Mouse (Mus musculus): Measurements from ENCODE around the gene Smim24. TPM values are rescaled to one million over a fixed set of nuclear protein-coding genes. Genes with fewer than 3 reads are reported as not detected.

The Smim24 gene
- polyA plus RNA-seq, 1 experiment from 2014 or later, result 1.5 TPM

GRCm38 (mm10) chr10:81385603-81386306 is 7.1 kb upstream of the Smim24 start:
- H3K4me3 ChIP-seq (ENCODE audit: low read depth, low read length), result no peak overlapping the region; the same call in 1 of the 2 replicates

GRCm38 (mm10) chr10:81387716-81388115 is 5.1 kb upstream of the Smim24 start:
- Histone ChIP-seq H3K9me3 (replicated peaks; ENCODE audit: control insufficient read depth, low read length) (no peaks in the 10 kb centered on the region), H3K36me3 (ENCODE audit: control insufficient read depth, insufficient read depth, low read length) (peaks cover 38% of the 10 kb centered on the region), H3K9ac (ENCODE audit: low read length) (no peak overlapping the region), H3K4me2 (ENCODE audit: low read length) (no peak overlapping the region), H3K27ac (ENCODE audit: low read depth, low read length) (no peak overlapping the region), H3K4me1 (ENCODE audit: control insufficient read depth, insufficient read depth, low read length) (peaks cover 7% of the 10 kb centered on the region), H3K27me3 (replicated peaks; ENCODE audit: control insufficient read depth, insufficient read depth, low read length) (no peaks in the 10 kb centered on the region), H3K4me3 (ENCODE audit: low read depth, low read length) (no peak overlapping the region)
- no peak for ATAC-seq
- no peak for DNase-seq (ENCODE audit: low spot score)
- 96% methylated on average over 20 of the region's 20 CpGs for WGBS

More at GRCm38 (mm10) chr10:81385603-81386306, 7.1 kb upstream of the Smim24 start:
- no peak for DNase-seq (ENCODE audit: low spot score)
- Histone ChIP-seq H3K9ac (ENCODE audit: low read length) (0 out of 2 replicates have a peak overlapping the region, but pooled peaks have one; percentile 77), H3K4me2 (ENCODE audit: low read length) (peak overlapping the region; percentile 79), H3K27ac (ENCODE audit: low read depth, low read length) (no peak overlapping the region), H3K36me3 (ENCODE audit: control insufficient read depth, insufficient read depth, low read length) (peaks cover 36% of the 10 kb centered on the region), H3K27me3 (replicated peaks; ENCODE audit: control insufficient read depth, insufficient read depth, low read length) (no peaks in the 10 kb centered on the region), H3K9me3 (replicated peaks; ENCODE audit: control insufficient read depth, low read length) (no peaks in the 10 kb centered on the region), H3K4me1 (ENCODE audit: control insufficient read depth, insufficient read depth, low read length) (peaks cover 7% of the 10 kb centered on the region)
- no peak for ATAC-seq
- 83% methylated on average over 22 of the region's 22 CpGs for WGBS

GRCm38 (mm10) chr10:81388505-81389055 is 4.3 kb upstream of the Smim24 start, which contains the start of gene Gm48552:
TSS of gene Gm48552 (plus strand) at chr10:81389005.
- ATAC-seq, result no peak
- Histone ChIP-seq H3K4me1 (ENCODE audit: control insufficient read depth, insufficient read depth, low read length) (peaks cover 7% of the 10 kb centered on the region), H3K9me3 (replicated peaks; ENCODE audit: control insufficient read depth, low read length) (no peaks in the 10 kb centered on the region), H3K27ac (ENCODE audit: low read depth, low read length) (no peak within 1 kb of the TSS), H3K4me3 (ENCODE audit: low read depth, low read length) (no peak within 1 kb of the TSS), H3K9ac (ENCODE audit: low read length) (no peak within 1 kb of the TSS), H3K27me3 (replicated peaks; ENCODE audit: control insufficient read depth, insufficient read depth, low read length) (no peaks in the 10 kb centered on the region), H3K4me2 (ENCODE audit: low read length) (no peak within 1 kb of the TSS), H3K36me3 (ENCODE audit: control insufficient read depth, insufficient read depth, low read length) (peaks cover 38% of the 10 kb centered on the region)
- no peak for DNase-seq (ENCODE audit: low spot score)
- 88% methylated on average over 5 of the region's 5 CpGs for WGBS

DNA sequence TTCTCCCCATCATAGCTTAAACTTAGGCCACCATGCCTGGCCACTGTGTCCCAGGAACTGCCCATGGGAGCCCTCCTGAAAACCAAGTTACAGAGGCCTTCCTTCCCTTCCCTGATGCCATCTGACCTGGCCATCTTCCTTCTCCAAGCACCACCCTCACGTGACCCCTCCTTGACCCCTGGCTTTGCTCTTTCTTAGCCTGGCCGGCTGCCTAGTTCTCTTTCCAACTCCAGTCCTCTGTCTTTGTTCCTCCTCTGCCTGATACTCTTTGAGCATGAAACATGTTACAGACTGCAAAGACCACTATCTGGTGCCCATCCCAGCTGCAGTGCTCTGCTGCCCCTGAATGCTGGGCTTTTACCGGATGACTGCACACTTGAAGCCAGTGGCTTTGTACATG is 3.5 kb upstream of the Smim24 start:
- Histone ChIP-seq H3K9me3 (replicated peaks; ENCODE audit: control insufficient read depth, low read length) (no peaks in the 10 kb centered on the region), H3K4me3 (ENCODE audit: low read depth, low read length) (no peak overlapping the region), H3K27me3 (replicated peaks; ENCODE audit: control insufficient read depth, insufficient read depth, low read length) (no peaks in the 10 kb centered on the region), H3K36me3 (ENCODE audit: control insufficient read depth, insufficient read depth, low read length) (peaks cover 38% of the 10 kb centered on the region), H3K9ac (ENCODE audit: low read length) (no peak overlapping the region), H3K27ac (ENCODE audit: low read depth, low read length) (no peak overlapping the region), H3K4me2 (ENCODE audit: low read length) (no peak overlapping the region), H3K4me1 (ENCODE audit: control insufficient read depth, insufficient read depth, low read length) (peaks cover 7% of the 10 kb centered on the region)
- DNase-seq (ENCODE audit: low spot score) (no peak), ATAC-seq (no peak)
- 53% methylated on average over 3 of the region's 3 CpGs for WGBS

DNA sequence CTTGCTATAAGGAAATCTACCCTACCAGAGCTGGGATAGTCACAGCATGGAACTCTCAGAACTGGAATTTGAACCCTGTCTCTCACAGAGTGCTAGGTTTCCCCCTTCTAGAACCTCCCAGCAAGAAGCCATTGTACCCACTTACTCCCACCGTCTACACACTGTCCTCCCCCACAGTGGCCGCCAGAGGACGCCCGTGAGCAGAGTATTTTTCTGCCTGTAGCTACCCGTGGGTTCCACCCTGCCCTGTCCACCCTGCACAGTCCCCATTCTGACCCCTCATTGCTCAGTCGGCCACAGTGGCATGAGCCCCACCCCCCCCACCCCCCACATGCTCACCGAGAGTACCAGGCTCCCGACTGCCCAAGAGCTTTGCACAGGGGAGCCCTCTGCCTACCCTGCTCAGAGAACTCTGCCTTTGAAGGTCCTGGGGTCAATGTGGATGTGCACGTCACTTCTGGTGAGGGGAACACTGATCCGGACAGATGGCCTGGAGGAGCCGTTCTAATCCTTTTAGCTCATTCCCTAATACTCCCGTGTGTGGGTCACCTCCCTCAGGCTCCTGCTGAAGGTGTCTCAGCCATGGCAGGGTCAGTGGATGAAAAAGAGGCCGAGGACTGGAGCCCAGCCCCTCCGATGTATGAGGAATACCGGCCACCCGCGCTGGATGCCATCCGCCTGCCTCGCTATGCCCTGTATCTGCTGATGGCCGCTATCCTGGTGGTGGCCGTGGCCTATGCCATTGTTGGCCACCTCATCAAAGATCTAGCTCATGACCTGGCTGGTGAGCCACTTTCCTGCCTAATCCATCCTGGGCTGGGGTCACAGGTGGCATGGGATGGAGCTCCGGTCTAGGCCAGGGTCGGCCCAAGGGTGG is 2.8 kb upstream of the Smim24 start:
- no peak overlapping the region for H3K27ac ChIP-seq (ENCODE audit: low read depth, low read length)
- DNase-seq (ENCODE audit: low spot score) (peak; percentile 57), ATAC-seq (peak; percentile 74)
- WGBS, result 59% methylated on average over 23 of the region's 23 CpGs
- no peaks in the 10 kb centered on the region for H3K27me3 ChIP-seq (replicated peaks; ENCODE audit: control insufficient read depth, insufficient read depth, low read length)
- no peaks in the 10 kb centered on the region for H3K9me3 ChIP-seq (replicated peaks; ENCODE audit: control insufficient read depth, low read length)
- peaks cover 6% of the 10 kb centered on the region for H3K4me1 ChIP-seq (ENCODE audit: control insufficient read depth, insufficient read depth, low read length)
- no peak overlapping the region for H3K9ac ChIP-seq (ENCODE audit: low read length)
- H3K4me2 ChIP-seq (ENCODE audit: low read length), result no peak overlapping the region
- H3K4me3 ChIP-seq (ENCODE audit: low read depth, low read length), result no peak overlapping the region
- peaks cover 38% of the 10 kb centered on the region for H3K36me3 ChIP-seq (ENCODE audit: control insufficient read depth, insufficient read depth, low read length)

- Histone ChIP-seq H3K27me3 (replicated peaks; ENCODE audit: control insufficient read depth, insufficient read depth, low read length) (no peaks in the 10 kb centered on the region), H3K9me3 (replicated peaks; ENCODE audit: control insufficient read depth, low read length) (no peaks in the 10 kb centered on the region), H3K4me2 (ENCODE audit: low read length) (no peak overlapping the region), H3K36me3 (ENCODE audit: control insufficient read depth, insufficient read depth, low read length) (peaks cover 38% of the 10 kb centered on the region), H3K27ac (ENCODE audit: low read depth, low read length) (no peak overlapping the region), H3K4me3 (ENCODE audit: low read depth, low read length) (no peak overlapping the region), H3K4me1 (ENCODE audit: control insufficient read depth, insufficient read depth, low read length) (peaks cover under 1% of the 10 kb centered on the region; the same call in 1 of the 2 replicates), H3K9ac (ENCODE audit: low read length) (no peak overlapping the region)
- DNase-seq (ENCODE audit: low spot score) (no peak), ATAC-seq (no peak)
- 91% methylated on average over 13 of the region's 13 CpGs for WGBS
Measured at GRCm38 (mm10) chr10:81390678-81390965, 2.2 kb upstream of the Smim24 start.

- no peak for ATAC-seq
- WGBS, result 85% methylated on average over 6 of the region's 6 CpGs
- no peak overlapping the region for H3K4me3 ChIP-seq (ENCODE audit: low read depth, low read length)
- no peak overlapping the region for H3K27ac ChIP-seq (ENCODE audit: low read depth, low read length)
- no peaks in the 10 kb centered on the region for H3K27me3 ChIP-seq (replicated peaks; ENCODE audit: control insufficient read depth, insufficient read depth, low read length)
- H3K9ac ChIP-seq (ENCODE audit: low read length), result no peak overlapping the region
- no peak overlapping the region for H3K4me2 ChIP-seq (ENCODE audit: low read length)
- H3K4me1 ChIP-seq (ENCODE audit: control insufficient read depth, insufficient read depth, low read length), result no peaks in the 10 kb centered on the region; the same call in 1 of the 2 replicates
- DNase-seq (ENCODE audit: low spot score), result no peak
- H3K9me3 ChIP-seq (replicated peaks; ENCODE audit: control insufficient read depth, low read length), result no peaks in the 10 kb centered on the region
- peaks cover 23% of the 10 kb centered on the region for H3K36me3 ChIP-seq (ENCODE audit: control insufficient read depth, insufficient read depth, low read length)
Measured at GRCm38 (mm10) chr10:81392270-81392669, 581 bp upstream of the Smim24 start.

DNA sequence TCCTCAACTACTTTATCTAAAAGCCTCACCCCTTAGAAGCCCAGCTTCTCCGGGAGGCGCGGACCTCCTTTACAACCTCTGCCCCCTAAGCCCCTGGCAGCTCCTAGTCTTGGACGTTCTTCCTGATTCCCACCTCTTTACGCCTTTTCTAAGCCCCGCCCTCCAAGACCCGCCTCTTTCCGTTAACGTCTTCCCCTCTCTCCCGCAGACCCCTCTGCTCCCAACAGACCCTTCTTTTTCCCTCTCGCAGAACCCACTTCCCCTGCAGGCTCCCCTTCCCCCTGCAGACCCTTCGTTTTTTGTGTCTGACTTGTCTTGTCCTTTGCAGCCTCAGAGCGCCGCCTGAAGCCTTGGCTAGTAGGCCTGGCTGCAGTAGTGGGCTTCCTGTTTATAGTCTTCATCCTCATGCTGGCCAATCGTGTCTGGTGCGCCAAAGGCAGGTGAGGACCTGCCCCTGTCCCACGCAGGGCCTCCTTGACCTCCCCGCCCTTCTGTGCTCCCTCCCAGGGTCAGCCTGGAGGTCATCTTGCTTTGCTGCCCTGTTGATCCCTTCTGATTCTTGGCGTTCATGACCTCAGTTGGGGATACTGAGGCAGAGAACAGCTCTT is 709 bp downstream of the Smim24 start:
- ATAC-seq (no peak), DNase-seq (ENCODE audit: low spot score) (no peak)
- Histone ChIP-seq H3K27ac (ENCODE audit: low read depth, low read length) (no peak overlapping the region; the same call in 1 of the 2 replicates), H3K4me3 (ENCODE audit: low read depth, low read length) (no peak overlapping the region), H3K36me3 (ENCODE audit: control insufficient read depth, insufficient read depth, low read length) (peaks cover 12% of the 10 kb centered on the region), H3K27me3 (replicated peaks; ENCODE audit: control insufficient read depth, insufficient read depth, low read length) (no peaks in the 10 kb centered on the region), H3K4me1 (ENCODE audit: control insufficient read depth, insufficient read depth, low read length) (no peaks in the 10 kb centered on the region; the same call in 1 of the 2 replicates), H3K9ac (ENCODE audit: low read length) (peak overlapping the region; percentile 50; the same call in 1 of the 2 replicates), H3K4me2 (ENCODE audit: low read length) (peak overlapping the region; percentile 42), H3K9me3 (replicated peaks; ENCODE audit: control insufficient read depth, low read length) (no peaks in the 10 kb centered on the region)
- 8% methylated on average over 19 of the region's 19 CpGs for WGBS

Data from forebrain, embryonic 14.5 days (tissue).